Mouse (Mus musculus): Measurements from ENCODE around the gene Acbd4. TPM values are rescaled to one million over a fixed set of nuclear protein-coding genes. Genes with fewer than 3 reads are reported as not detected.

Gene Acbd4
- polyA plus RNA-seq, 1 experiment from 2014 or later, result 100 TPM

DNA sequence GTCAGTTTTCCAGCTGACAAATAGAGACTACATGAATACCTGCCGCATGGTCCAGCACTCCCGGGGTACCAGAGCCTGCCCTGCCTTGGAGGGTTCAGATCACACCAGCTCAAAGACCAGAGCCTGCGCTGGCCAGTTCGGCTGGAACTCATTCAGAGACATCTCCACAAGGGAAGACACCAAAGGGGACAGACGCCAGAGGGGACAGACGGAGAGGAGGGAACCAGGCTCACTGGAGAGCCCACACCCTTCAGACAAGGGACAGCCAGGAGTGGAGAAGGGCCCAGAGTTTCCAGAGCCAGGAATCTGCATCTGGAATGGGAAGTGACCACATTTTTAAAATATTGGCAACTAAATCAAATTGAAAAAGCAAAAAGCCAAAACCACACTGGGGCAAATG is 19.9 kb upstream of the Acbd4 start:
- in situ Hi-C loops (cut with MboI; ENCODE audit: low pct_unique_long_range_greater_than_20kb), result no loop called here
- no peak for TF ChIP-seq CTCF (IDR thresholded peaks at IDR 0.05)
- CTCF ChIA-PET, result no interaction called here

GRCm38 (mm10) chr11:103093306-103093705 is 8.2 kb upstream of the Acbd4 start:
- CTCF ChIA-PET, result interaction anchor here (1.8 kb wide), 1 partner anchor 10 kb away, joined by 7 read pairs; no protein-coding TSS in a partner anchor
- POLR2A ChIA-PET, result interaction anchor here (0.8 to 1.5 kb wide), 2 partner anchors 10 to 25 kb away, joined by 3 to 11 read pairs; no protein-coding TSS in a partner anchor
- H3K27me3 ChIP-seq, result no peaks in the 10 kb centered on the region
- in situ Hi-C loops (cut with MboI; ENCODE audit: low pct_unique_long_range_greater_than_20kb), result no loop called here
- DNase-seq (ENCODE audit: low read depth, low spot score), result no peak
- no peak for TF ChIP-seq CTCF (IDR thresholded peaks at IDR 0.05)
- ATAC-seq, result no peak

More for the DNA sequence above, 19.9 kb upstream of the Acbd4 start:
- no peaks in the 10 kb centered on the region for H3K27me3 ChIP-seq
- DNase-seq (ENCODE audit: low read depth, low spot score) (no peak), ATAC-seq (no peak)
- POLR2A ChIA-PET, result no interaction called here

DNA sequence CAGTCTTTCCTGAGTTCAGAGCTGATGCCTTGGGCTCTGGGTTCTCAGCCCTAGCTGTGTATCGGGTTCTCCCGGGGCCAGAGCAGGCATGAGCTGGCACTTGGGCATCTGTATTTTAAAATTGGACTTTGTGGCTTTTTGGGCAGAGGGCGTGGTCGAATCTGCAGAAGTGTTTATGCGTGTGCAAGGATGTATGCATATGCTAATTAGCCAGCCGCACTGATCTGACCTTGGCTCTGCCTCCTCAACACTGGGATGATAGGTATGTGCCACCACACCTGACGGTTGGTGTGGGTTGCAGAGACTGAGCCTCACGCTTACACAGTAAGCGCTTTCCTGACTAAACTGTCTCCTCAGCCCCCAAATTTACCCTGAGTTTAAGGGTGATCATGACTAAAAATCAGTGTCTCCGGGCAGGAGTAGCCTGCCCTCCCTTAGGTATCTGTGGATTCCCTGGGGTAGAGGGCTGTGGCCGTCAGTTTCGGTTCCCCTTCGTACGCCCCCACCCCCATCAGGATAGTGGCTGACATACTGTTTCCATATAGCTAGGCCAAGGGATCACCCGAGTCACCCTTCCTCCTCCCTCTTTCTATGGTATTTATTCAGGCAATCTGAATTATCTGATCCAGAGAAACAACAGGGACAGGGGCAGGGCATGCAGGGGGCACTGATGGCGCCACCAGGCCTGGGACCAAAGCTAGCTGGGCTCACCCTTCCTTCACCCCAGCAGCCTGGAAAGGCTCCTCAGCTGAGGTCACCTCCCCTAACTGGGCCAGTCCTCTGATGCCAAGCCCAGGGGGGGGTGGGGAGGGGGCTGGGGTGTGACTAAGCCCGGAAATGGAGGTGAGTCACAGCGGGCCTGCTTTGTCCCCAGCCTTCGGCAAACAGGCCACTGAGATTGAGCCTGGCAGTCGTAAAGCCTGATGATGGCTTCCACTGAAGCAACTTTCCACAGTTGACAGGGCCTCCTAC is 7.3 kb upstream of the Acbd4 start:
- DNase-seq (ENCODE audit: low read depth, low spot score), result no peak
- no peaks in the 10 kb centered on the region for H3K27me3 ChIP-seq
- ChIA-PET POLR2A (interaction anchor here (0.8 to 1.5 kb wide), 3 partner anchors 11 to 26 kb away, joined by 3 to 11 read pairs (median 3); no protein-coding TSS in a partner anchor), CTCF (interaction anchor here (1.8 kb wide), 1 partner anchor 11 kb away, joined by 7 read pairs; no protein-coding TSS in a partner anchor)
- in situ Hi-C loops (cut with MboI; ENCODE audit: low pct_unique_long_range_greater_than_20kb), result no loop called here
- TF ChIP-seq CTCF (IDR thresholded peaks at IDR 0.05), result no peak
- ATAC-seq, result peak; percentile 77

DNA sequence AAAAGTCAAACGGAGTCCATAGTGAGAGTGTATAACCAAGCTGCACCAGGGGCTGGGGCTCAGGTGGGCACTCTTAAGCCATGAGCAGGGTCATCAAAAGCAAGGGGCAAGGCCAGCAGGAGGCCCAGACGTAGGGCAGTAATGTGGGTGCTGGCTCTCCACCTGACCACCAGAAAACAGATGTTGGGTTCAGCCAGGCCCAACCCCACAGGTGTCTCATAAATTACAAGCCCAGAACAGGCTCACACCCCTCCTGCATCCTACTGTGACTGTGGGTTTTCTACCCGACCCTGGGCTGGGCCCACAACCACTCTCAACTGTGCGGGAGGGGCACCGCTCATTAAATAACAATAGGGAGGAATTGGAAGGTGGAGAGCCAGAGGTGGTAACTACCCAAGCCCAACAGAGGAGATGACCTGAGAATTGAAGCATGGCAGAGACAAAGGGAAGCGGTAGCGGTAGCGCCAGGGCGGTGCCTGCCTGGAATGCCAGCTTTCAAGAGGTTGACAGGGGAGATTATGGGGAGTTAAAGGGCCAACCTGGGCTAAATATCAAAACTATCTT is 6.3 kb upstream of the Acbd4 start:
- TF ChIP-seq CTCF (IDR thresholded peaks at IDR 0.05), result no peak
- in situ Hi-C loops (cut with MboI; ENCODE audit: low pct_unique_long_range_greater_than_20kb), result no loop called here
- ChIA-PET CTCF (interaction anchor here (1.8 kb wide), 1 partner anchor 12 kb away, joined by 7 read pairs; no protein-coding TSS in a partner anchor), POLR2A (no interaction called here)
- DNase-seq (ENCODE audit: low read depth, low spot score), result no peak
- H3K27me3 ChIP-seq, result no peaks in the 10 kb centered on the region
- no peak for ATAC-seq

DNA sequence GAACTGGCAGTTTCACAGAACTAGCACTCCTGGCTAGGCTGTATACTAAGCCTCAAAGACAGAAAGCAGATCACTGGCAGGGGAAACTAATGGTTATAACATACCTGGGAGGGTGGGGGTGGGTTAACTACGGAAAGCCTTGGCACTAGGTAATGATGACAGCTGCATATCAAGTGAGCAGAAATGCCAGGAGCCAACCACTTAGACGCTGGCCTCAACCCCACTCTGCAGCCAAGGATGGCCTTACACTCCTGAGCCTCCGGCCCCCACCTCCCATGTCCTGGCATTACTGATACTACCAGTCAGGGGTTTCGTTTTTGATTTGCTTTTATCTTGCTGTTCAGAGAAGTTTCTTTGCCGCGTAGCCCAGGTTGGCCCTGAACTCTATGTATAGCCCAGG is 5.7 kb upstream of the Acbd4 start:
- ChIA-PET POLR2A (no interaction called here), CTCF (no interaction called here)
- no peaks in the 10 kb centered on the region for H3K27me3 ChIP-seq
- in situ Hi-C loops (cut with MboI; ENCODE audit: low pct_unique_long_range_greater_than_20kb), result no loop called here
- no peak for DNase-seq (ENCODE audit: low read depth, low spot score)
- ATAC-seq, result no peak
- no peak for TF ChIP-seq CTCF (IDR thresholded peaks at IDR 0.05)

- CTCF ChIA-PET, result no interaction called here
- ATAC-seq (no peak), DNase-seq (ENCODE audit: low read depth, low spot score) (no peak)
- in situ Hi-C loops (cut with MboI; ENCODE audit: low pct_unique_long_range_greater_than_20kb), result no loop called here
- no peaks in the 10 kb centered on the region for H3K27me3 ChIP-seq
- POLR2A ChIA-PET, result no interaction called here
- no peak for TF ChIP-seq CTCF (IDR thresholded peaks at IDR 0.05)
Measured at GRCm38 (mm10) chr11:103096979-103097894, 4.2 kb upstream of the Acbd4 start.

DNA sequence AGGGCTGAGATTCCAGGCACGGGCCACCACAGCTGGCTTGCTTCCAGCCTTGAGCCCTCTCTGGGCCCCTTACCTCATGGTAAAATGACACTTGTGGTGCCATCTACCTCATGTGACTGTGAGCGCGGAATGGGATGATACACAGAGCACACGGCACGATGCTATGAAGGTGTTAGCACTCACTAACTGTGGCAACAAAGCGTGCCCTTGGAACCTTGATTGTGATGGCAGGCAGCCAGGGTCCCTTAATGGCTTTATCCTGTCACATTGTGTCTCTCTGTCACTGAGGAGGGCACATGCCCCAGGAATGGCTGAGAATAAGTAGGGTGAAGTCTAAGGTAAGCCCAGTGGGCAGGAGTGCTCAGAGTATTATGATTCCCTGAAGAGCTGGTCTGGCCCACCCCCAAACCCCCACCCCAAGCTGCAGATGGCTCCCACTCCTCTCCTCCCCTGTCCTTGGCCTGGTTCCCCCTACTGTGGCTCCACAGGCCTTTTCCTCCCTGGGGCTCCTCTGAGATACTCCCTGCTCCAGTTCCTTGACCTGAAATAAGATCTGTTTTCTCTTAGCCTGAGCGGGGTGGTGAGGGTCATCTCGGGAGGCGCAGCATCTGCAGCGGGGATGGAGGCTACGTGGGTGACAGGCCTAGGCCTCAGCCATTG is 2.8 kb upstream of the Acbd4 start:
- in situ Hi-C loops (cut with MboI; ENCODE audit: low pct_unique_long_range_greater_than_20kb), result no loop called here
- H3K27me3 ChIP-seq, result no peaks in the 10 kb centered on the region
- ChIA-PET CTCF (no interaction called here), POLR2A (interaction anchor here (8.8 kb wide), 1 partner anchor 17 kb away, joined by 86 read pairs; the partner anchor contains the start of gene Hexim1)
- DNase-seq (ENCODE audit: low read depth, low spot score), result no peak
- TF ChIP-seq CTCF (IDR thresholded peaks at IDR 0.05), result no peak
- ATAC-seq, result no peak

DNA sequence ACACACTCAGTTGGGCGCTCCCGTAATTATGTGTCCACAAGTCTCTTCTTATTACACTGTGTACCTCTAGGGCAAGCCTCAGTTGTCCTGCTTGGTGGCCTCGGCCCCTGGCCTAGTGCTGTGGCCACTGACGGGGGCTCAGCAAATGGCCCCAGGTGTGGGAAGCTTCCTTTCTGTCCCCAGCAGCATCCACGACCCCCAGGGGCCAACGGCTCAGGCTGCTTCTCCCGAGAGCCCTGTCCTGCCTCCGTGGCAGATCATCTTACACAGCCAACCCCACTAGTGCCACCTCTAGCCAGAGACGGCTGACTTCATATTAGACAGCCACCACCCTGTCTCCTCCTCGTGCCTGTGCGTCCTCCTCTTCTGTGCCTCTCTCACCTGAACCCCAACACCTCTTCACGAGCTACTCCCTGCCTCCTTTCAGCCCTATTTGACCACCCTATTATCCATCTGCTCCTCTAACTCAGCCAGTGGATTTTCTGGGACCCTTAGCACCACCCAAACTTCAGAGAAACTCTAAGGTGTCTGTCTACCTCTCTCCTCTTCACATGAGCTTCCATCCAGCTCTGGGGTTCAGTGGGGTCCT is 2.0 kb upstream of the Acbd4 start:
- CTCF ChIA-PET, result interaction anchor here (0.7 to 1.1 kb wide), 2 partner anchors 16 to 59 kb away, joined by 3 to 6 read pairs; partner anchors contain the start of gene Hexim1
- no peaks in the 10 kb centered on the region for H3K27me3 ChIP-seq
- POLR2A ChIA-PET, result interaction anchor here (8.8 kb wide), 1 partner anchor 16 kb away, joined by 86 read pairs; the partner anchor contains the start of gene Hexim1
- in situ Hi-C loops (cut with MboI; ENCODE audit: low pct_unique_long_range_greater_than_20kb), result no loop called here
- DNase-seq (ENCODE audit: low read depth, low spot score) (no peak), ATAC-seq (no peak)
- TF ChIP-seq CTCF (IDR thresholded peaks at IDR 0.05), result no peak

GRCm38 (mm10) chr11:103100361-103100760 is 1.1 kb upstream of the Acbd4 start:
- CTCF ChIA-PET, result interaction anchor here (1.1 to 6.6 kb wide), 3 partner anchors 16 to 59 kb away, joined by 6 to 68 read pairs (median 42); partner anchors contain the start of gene Hexim1
- TF ChIP-seq CTCF (IDR thresholded peaks at IDR 0.05), result no peak
- ATAC-seq (no peak), DNase-seq (ENCODE audit: low read depth, low spot score) (no peak)
- no peaks in the 10 kb centered on the region for H3K27me3 ChIP-seq
- in situ Hi-C loops (cut with MboI; ENCODE audit: low pct_unique_long_range_greater_than_20kb), result loop anchor here (10.0 kb wide), 2 partner anchors 54 to 214 kb away; no protein-coding TSS in a partner anchor
- POLR2A ChIA-PET, result interaction anchor here (2.3 to 8.8 kb wide), 2 partner anchors 15 to 58 kb away, joined by 17 to 86 read pairs; partner anchors contain the start of gene Hexim1

Data from Patski (cell line).